Mouse (Mus musculus): ENCODE results near the gene Nsrp1. TPM values are rescaled to one million over a fixed set of nuclear protein-coding genes. Genes with fewer than 3 reads are reported as not detected.
A peak's percentile ranks its signal among the peaks of the same experiment; 100 is the strongest.
"Not testable (repeated sequence)": the region's sequence is repeated elsewhere in the genome, so short reads cannot be mapped to it uniquely, and the experiment has no call there.

Gene Nsrp1
- polyA plus RNA-seq, 1 experiment = 0.41 TPM

GRCm38 (mm10) chr11:77087004-77087403, 8.8 kb upstream of the Nsrp1 start:
- WGBS = 63% methylated on average over 2 of the region's 2 CpGs
- Histone ChIP-seq H3K36me3 (ENCODE audit: control insufficient read depth, insufficient read depth, low read length) (no peaks in the 10 kb centered on the region), H3K4me1 (ENCODE audit: control insufficient read depth, insufficient read depth, insufficient read length, low read length) (no peaks in the 10 kb centered on the region), H3K27ac (ENCODE audit: insufficient read depth, low read depth, low read length) (no peak overlapping the region), H3K4me3 (ENCODE audit: low read depth, low read length) (no peak overlapping the region), H3K27me3 (ENCODE audit: control insufficient read depth, insufficient read depth, low read length) (no peaks in the 10 kb centered on the region)
- TF ChIP-seq CTCF (IDR thresholded peaks at IDR 0.05; ENCODE audit: extremely low read depth, insufficient read length, insufficient replicate concordance, low read depth, low read length) (no peak), POLR2A (IDR thresholded peaks at IDR 0.05; ENCODE audit: low read depth, low read length) (no peak)

- no peak for TF ChIP-seq POLR2A (IDR thresholded peaks at IDR 0.05; ENCODE audit: low read depth, low read length)
- TF ChIP-seq CTCF (IDR thresholded peaks at IDR 0.05; ENCODE audit: extremely low read depth, insufficient read length, insufficient replicate concordance, low read depth, low read length) = no peak
- no peak overlapping the region for H3K4me3 ChIP-seq (ENCODE audit: low read depth, low read length)
- H3K4me1 ChIP-seq (ENCODE audit: control insufficient read depth, insufficient read depth, insufficient read length, low read length) = no peaks in the 10 kb centered on the region
- no peaks in the 10 kb centered on the region for H3K36me3 ChIP-seq (ENCODE audit: control insufficient read depth, insufficient read depth, low read length)
- H3K27ac ChIP-seq (ENCODE audit: insufficient read depth, low read depth, low read length) = no peak overlapping the region
- 51% methylated on average over 5 of the region's 5 CpGs for WGBS
- no peaks in the 10 kb centered on the region; the same call in 1 of the 2 replicates for H3K27me3 ChIP-seq (ENCODE audit: control insufficient read depth, insufficient read depth, low read length)
These were observed 5.9 kb upstream of the Nsrp1 start for GRCm38 (mm10) chr11:77084001-77084682.

GRCm38 (mm10) chr11:77079361-77079760, 1.1 kb upstream of the Nsrp1 start:
- 98% methylated on average over 1 of the region's 1 CpGs for WGBS
- peaks cover 3% of the 10 kb centered on the region; the same call in 1 of the 2 replicates for H3K4me1 ChIP-seq (ENCODE audit: control insufficient read depth, insufficient read depth, insufficient read length, low read length)
- H3K4me3 ChIP-seq (ENCODE audit: low read depth, low read length) = no peak overlapping the region
- H3K27ac ChIP-seq (ENCODE audit: insufficient read depth, low read depth, low read length) = no peak overlapping the region
- H3K36me3 ChIP-seq (ENCODE audit: control insufficient read depth, insufficient read depth, low read length) = peaks cover 8% of the 10 kb centered on the region
- H3K27me3 ChIP-seq (ENCODE audit: control insufficient read depth, insufficient read depth, low read length) = no peaks in the 10 kb centered on the region; the same call in 1 of the 2 replicates
- TF ChIP-seq POLR2A (IDR thresholded peaks at IDR 0.05; ENCODE audit: low read depth, low read length) = no peak

GRCm38 (mm10) chr11:77077792-77078191, 443 bp downstream of the Nsrp1 start:
- H3K27ac ChIP-seq (ENCODE audit: insufficient read depth, low read depth, low read length) = peak overlapping the region; percentile 42; the same call in 1 of the 2 replicates
- H3K4me1 ChIP-seq (ENCODE audit: control insufficient read depth, insufficient read depth, insufficient read length, low read length) = peaks cover 3% of the 10 kb centered on the region; the same call in 1 of the 2 replicates
- H3K27me3 ChIP-seq (ENCODE audit: control insufficient read depth, insufficient read depth, low read length) = no peaks in the 10 kb centered on the region; the same call in 1 of the 2 replicates
- H3K36me3 ChIP-seq (ENCODE audit: control insufficient read depth, insufficient read depth, low read length) = peaks cover 12% of the 10 kb centered on the region
- whole genome bisulfite sequencing = under 1% methylated on average over 16 of the region's 16 CpGs
- H3K4me3 ChIP-seq (ENCODE audit: low read depth, low read length) = peak overlapping the region; percentile 95
- TF ChIP-seq CTCF (IDR thresholded peaks at IDR 0.05; ENCODE audit: extremely low read depth, insufficient read length, insufficient replicate concordance, low read depth, low read length) (no peak), POLR2A (IDR thresholded peaks at IDR 0.05; ENCODE audit: low read depth, low read length) (no peak)

GRCm38 (mm10) chr11:77077331-77077730, 904 bp downstream of the Nsrp1 start:
- H3K36me3 ChIP-seq (ENCODE audit: control insufficient read depth, insufficient read depth, low read length) = peaks cover 12% of the 10 kb centered on the region
- WGBS = 51% methylated on average over 4 of the region's 4 CpGs
- H3K27me3 ChIP-seq (ENCODE audit: control insufficient read depth, insufficient read depth, low read length) = not testable (repeated sequence)

GRCm38 (mm10) chr11:77070721-77071120, 7.5 kb downstream of the Nsrp1 start:
- no peaks in the 10 kb centered on the region for H3K4me1 ChIP-seq (ENCODE audit: control insufficient read depth, insufficient read depth, insufficient read length, low read length)
- no peaks in the 10 kb centered on the region for H3K27me3 ChIP-seq (ENCODE audit: control insufficient read depth, insufficient read depth, low read length)
- TF ChIP-seq POLR2A (IDR thresholded peaks at IDR 0.05; ENCODE audit: low read depth, low read length) (no peak), CTCF (IDR thresholded peaks at IDR 0.05; ENCODE audit: extremely low read depth, insufficient read length, insufficient replicate concordance, low read depth, low read length) (peak; percentile 30; the same call in 1 of the 2 replicates)
- no peak overlapping the region for H3K27ac ChIP-seq (ENCODE audit: insufficient read depth, low read depth, low read length)
- peaks cover 18% of the 10 kb centered on the region for H3K36me3 ChIP-seq (ENCODE audit: control insufficient read depth, insufficient read depth, low read length)
- WGBS = 68% methylated on average over 4 of the region's 4 CpGs
- H3K4me3 ChIP-seq (ENCODE audit: low read depth, low read length) = no peak overlapping the region

More at GRCm38 (mm10) chr11:77077331-77077730, 904 bp downstream of the Nsrp1 start:
- H3K4me3 ChIP-seq (ENCODE audit: low read depth, low read length) = peak overlapping the region; percentile 95
- H3K4me1 ChIP-seq (ENCODE audit: control insufficient read depth, insufficient read depth, insufficient read length, low read length); H3K27ac ChIP-seq (ENCODE audit: insufficient read depth, low read depth, low read length): not testable (repeated sequence)

- H3K27me3 ChIP-seq (ENCODE audit: control insufficient read depth, insufficient read depth, low read length) = no peaks in the 10 kb centered on the region
- H3K27ac ChIP-seq (ENCODE audit: insufficient read depth, low read depth, low read length) = no peak overlapping the region
- H3K4me3 ChIP-seq (ENCODE audit: low read depth, low read length) = no peak overlapping the region
- 58% methylated on average over 4 of the region's 4 CpGs for WGBS
- no peaks in the 10 kb centered on the region for H3K4me1 ChIP-seq (ENCODE audit: control insufficient read depth, insufficient read depth, insufficient read length, low read length)
- H3K36me3 ChIP-seq (ENCODE audit: control insufficient read depth, insufficient read depth, low read length) = peaks cover 10% of the 10 kb centered on the region
- TF ChIP-seq CTCF (IDR thresholded peaks at IDR 0.05; ENCODE audit: extremely low read depth, insufficient read length, insufficient replicate concordance, low read depth, low read length) (no peak), POLR2A (IDR thresholded peaks at IDR 0.05; ENCODE audit: low read depth, low read length) (no peak)
These were observed 9.4 kb downstream of the Nsrp1 start for GRCm38 (mm10) chr11:77068825-77069224.

Measured in small intestine, adult 2 months (tissue).